Mouse (Mus musculus) monocyte, adult 2 months (primary cell): ENCODE results near the gene Rsu1.

Experiments used
- DNase-seq, 2 experiments: peaks; one replicate each; pipeline ENCODE4 v3.0.0; 2022; ENCODE audit warnings: low spot score in 2 of 2, low read depth in 1 of 2

The Rsu1 gene

DNA sequence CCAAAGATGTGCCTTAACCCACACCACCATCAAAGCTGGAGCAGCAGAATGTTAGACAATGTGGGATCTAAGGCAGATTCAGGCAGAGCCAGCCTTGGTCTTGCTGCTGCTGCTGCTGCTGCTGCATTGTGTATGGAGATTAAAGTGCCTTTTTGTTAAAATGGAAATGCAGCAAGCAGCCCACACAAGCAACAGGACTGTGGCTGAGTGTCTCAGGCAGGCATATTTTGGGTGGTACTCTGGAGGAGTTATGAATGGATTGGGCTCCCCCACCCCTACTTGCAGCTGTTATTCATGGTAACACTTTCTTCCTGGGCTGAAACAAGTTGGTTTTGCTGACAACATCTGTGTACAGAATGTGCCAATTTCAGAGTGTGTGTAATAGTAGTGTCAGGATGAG is 199.0 kb downstream of the Rsu1 start:
- no peak for DNase-seq

DNA sequence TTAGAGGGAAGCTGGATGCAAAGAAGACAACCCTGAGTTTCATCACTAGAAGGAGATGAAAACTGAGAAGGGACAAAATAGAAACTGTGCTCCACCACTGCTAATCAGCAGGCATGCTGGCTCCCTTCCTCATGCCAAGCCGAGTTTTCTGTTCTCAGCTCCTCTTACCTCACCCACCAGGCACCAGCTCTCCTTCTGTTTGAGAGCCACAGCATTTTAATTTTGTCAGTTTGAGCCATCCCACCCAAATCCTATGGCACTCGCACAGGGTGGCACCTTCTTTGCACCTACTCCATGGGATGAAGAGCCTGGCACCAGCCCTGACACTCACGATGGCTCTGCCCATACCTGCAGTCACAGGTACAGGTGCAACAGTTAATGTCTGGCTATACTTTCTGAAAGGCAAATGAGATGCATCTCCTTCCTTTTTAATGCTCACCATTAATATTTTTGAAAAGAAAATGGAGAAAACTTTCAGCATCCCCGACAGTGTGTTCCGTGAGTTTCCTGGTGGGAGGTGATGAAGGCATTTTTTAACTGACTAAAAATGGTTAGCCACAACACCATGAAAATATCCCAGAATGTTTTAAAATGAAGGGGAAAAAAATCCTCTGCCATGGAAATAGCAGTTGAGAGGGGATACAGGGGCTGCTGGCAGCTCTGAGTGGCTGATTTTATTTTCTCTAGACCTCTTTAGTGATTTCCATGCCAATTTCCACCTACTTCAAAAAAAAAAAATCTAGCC is 210.6 kb downstream of the Rsu1 start:
- no peak for DNase-seq

DNA sequence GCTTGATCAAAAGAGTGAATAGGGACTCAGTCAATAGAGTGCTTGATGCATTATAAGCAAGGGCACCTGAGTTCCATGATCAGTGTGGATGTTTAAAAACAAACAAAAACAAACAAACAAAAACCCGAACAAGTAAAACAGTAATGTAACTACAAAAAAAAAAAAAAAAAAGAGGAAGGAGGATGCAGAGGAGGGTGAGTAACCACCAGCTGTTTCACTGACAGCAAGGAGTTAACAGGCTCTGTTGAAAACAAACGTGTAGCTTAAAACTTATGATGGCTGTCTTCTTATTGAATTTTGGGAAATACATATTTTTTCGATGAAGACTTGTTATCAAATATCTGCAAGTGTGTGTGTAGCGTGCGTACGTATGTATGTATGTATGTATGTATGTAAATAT is 222.6 kb downstream of the Rsu1 start:
- DNase-seq, result no peak

DNA sequence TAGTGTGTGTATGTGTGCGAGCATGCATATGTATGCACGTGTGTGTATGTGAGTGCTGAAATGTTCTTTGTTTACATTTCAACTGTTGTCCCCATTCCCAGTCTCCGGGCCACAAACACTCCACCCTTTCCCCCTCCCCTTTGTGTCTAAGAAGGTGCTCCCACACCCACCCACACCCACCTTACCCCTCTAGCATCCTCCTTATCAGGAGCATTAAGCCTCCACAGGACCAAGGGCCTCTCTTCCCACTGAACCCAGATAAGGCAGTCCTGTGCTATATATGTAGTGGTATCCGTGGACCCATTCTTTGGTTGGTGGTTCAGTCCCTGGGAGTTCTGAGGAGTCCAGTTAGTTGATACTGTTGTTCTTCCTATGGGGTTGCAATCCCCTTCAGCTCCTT is 226.7 kb downstream of the Rsu1 start:
- DNase-seq, result no peak

DNA sequence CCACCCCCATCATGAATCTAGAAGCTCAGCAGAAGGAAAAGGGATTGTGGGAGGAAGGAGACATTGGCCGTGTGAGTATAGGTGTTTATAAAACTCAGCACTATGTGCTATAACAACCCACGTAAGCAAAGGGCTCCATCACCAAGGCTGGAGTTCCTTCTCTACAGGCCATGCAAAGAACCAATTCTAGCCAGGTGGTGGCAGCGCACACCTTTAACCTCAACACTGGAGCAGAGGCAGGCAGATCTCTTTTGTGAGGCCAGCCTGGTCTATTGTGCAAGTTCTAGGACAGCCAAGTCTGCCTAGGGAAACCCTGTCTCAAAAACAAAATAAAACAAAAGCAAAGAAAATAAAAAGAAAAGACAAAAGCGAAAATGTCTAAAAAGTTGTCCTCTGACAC is 231.4 kb downstream of the Rsu1 start:
- DNase-seq, result no peak

DNA sequence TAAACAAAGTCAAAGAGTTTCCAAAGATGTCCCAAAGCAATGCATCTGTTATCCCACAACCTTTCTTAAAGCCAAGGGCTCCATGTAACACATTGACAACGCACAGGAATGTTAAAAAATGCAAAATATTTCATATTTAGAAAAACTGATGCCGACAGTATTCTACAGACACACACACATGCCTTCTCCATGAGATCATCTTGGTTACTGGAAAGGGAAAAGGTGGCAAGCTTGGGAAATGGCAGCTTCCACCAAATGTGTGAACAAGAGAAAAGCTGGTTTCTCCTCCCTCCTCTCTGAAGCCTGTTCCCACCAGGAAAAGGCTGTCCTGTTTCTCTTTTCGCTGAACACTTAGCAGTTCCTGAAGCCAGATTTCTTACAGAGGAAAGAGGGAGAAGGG is 232.4 kb downstream of the Rsu1 start:
- DNase-seq, result no peak
